Mouse (Mus musculus): ENCODE data around the gene Acer1. TPM values are rescaled to one million over a fixed set of nuclear protein-coding genes. Genes with fewer than 3 reads are reported as not detected.

The Acer1 gene
- polyA plus RNA-seq, 1 experiment from 2014 or later = not detected

GRCm38 (mm10) chr17:56986105-56986805 is 4.3 kb upstream of the Acer1 start:
- Histone ChIP-seq H3K27me3 (no peaks in the 10 kb centered on the region), H3K4me2 (no peak overlapping the region), H3K4me3 (no peak overlapping the region), H3K36me3 (no peaks in the 10 kb centered on the region), H3K9ac (no peak overlapping the region), H3K27ac (replicated peaks) (no peak overlapping the region), H3K9me3 (no peaks in the 10 kb centered on the region), H3K4me1 (replicated peaks) (peaks cover 9% of the 10 kb centered on the region)
- WGBS = 92% methylated on average over 3 of the region's 3 CpGs
- no peak for ATAC-seq (ENCODE audit: low FRiP score, low read depth)

DNA sequence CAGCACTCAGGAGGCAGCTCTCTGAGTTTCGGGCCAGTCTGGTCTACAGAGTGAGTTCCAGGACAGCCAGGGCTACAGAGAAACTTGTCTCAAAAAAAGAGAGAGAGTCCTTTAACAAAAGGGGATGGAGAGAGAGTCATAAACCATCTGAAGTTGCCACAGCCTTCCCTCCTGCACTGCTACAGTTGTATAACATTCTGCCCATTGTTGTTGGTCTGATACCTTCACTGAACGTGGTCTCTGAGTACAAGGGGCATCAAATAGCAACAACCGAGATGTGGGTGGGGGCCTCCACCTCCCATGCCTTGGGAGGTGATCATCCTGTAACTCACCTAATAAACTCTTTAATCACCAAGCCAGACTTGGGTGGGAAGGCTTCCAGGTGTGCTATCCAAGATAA is 3.7 kb upstream of the Acer1 start:
- WGBS = 82% methylated on average over 3 of the region's 3 CpGs

GRCm38 (mm10) chr17:56984886-56985285 is 3.0 kb upstream of the Acer1 start:
- 91% methylated on average over 9 of the region's 9 CpGs for WGBS

More for the DNA sequence above, 3.7 kb upstream of the Acer1 start:
- no peaks in the 10 kb centered on the region for H3K36me3 ChIP-seq
- H3K9ac ChIP-seq = no peak overlapping the region
- H3K4me3 ChIP-seq = no peak overlapping the region
- ATAC-seq (ENCODE audit: low FRiP score, low read depth) = no peak
- no peak overlapping the region for H3K4me2 ChIP-seq
- 0 out of 2 replicates have a peak, but pooled peaks cover 4% of the 10 kb centered on the region for H3K4me1 ChIP-seq (replicated peaks)
- H3K9me3 ChIP-seq = no peaks in the 10 kb centered on the region
- H3K27ac ChIP-seq (replicated peaks) = no peak overlapping the region
- H3K27me3 ChIP-seq = no peaks in the 10 kb centered on the region

GRCm38 (mm10) chr17:56981049-56981448 is 877 bp downstream of the Acer1 start:
- Histone ChIP-seq H3K4me2 (no peak overlapping the region), H3K9me3 (no peaks in the 10 kb centered on the region), H3K27me3 (no peaks in the 10 kb centered on the region), H3K9ac (no peak overlapping the region), H3K4me3 (no peak overlapping the region), H3K36me3 (no peaks in the 10 kb centered on the region), H3K27ac (replicated peaks) (no peak overlapping the region), H3K4me1 (replicated peaks) (no peaks in the 10 kb centered on the region)
- ATAC-seq (ENCODE audit: low FRiP score, low read depth) = no peak
- WGBS = 85% methylated on average over 7 of the region's 7 CpGs

More at GRCm38 (mm10) chr17:56984886-56985285, 3.0 kb upstream of the Acer1 start:
- no peak overlapping the region for H3K9ac ChIP-seq
- H3K27ac ChIP-seq (replicated peaks) = no peak overlapping the region
- H3K4me2 ChIP-seq = no peak overlapping the region
- H3K27me3 ChIP-seq = no peaks in the 10 kb centered on the region
- H3K4me1 ChIP-seq (replicated peaks) = 0 out of 2 replicates have a peak, but pooled peaks cover 4% of the 10 kb centered on the region
- no peaks in the 10 kb centered on the region for H3K9me3 ChIP-seq
- H3K4me3 ChIP-seq = no peak overlapping the region
- no peak for ATAC-seq (ENCODE audit: low FRiP score, low read depth)
- no peaks in the 10 kb centered on the region for H3K36me3 ChIP-seq

GRCm38 (mm10) chr17:56979524-56979923 is 2.4 kb downstream of the Acer1 start:
- Histone ChIP-seq H3K27ac (replicated peaks) (no peak overlapping the region), H3K4me1 (replicated peaks) (no peaks in the 10 kb centered on the region), H3K9ac (no peak overlapping the region), H3K4me3 (no peak overlapping the region), H3K9me3 (no peaks in the 10 kb centered on the region), H3K4me2 (no peak overlapping the region), H3K36me3 (no peaks in the 10 kb centered on the region), H3K27me3 (no peaks in the 10 kb centered on the region)
- ATAC-seq (ENCODE audit: low FRiP score, low read depth) = no peak
- WGBS = 37% methylated on average over 7 of the region's 8 CpGs

DNA sequence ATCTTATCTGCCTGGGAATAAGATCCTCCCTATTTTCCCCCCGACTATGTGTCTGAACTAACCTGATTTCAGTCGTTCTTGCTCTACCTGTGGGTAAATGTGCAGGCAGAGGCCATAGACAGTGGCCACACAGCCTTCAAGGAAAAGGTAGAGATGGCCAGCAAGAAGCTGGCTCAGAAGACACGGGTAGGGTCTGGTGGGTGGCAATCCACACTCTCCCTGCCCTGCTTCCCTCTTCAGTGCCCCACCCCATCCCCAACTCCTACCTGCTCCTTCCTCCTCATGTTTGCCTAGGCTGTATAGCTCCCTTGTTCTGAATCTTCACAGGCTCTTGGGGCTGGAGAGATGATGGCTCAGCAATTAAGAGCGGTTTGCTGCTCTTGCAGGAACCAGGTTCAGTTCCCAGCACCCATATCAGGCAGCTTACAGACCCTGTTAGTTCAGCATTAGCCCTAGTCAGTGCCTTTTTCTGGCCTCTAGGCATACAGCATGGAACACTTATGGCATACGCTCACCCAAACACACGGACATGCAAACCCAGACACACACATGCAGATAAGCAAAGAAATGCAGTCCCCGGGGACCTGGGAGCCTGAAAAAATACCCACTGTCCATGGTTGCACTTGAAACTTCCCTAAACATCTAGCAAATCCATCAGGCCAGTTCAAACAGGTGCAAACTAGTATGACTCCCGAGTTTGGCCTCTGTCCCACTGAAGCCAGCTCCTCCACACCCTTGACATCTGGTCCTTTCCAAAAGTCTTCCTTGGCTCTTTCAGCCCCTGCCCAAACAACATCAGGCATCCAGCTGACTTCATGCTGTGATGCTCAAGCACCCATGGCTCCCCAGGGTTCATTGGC is 5.2 kb downstream of the Acer1 start:
- no peaks in the 10 kb centered on the region for H3K4me1 ChIP-seq (replicated peaks)
- H3K27me3 ChIP-seq = no peaks in the 10 kb centered on the region
- no peak overlapping the region for H3K27ac ChIP-seq (replicated peaks)
- no peak overlapping the region for H3K4me2 ChIP-seq
- no peak overlapping the region for H3K4me3 ChIP-seq
- no peaks in the 10 kb centered on the region for H3K36me3 ChIP-seq
- 84% methylated on average over 8 of the region's 8 CpGs for WGBS
- no peak overlapping the region for H3K9ac ChIP-seq
- H3K9me3 ChIP-seq = no peaks in the 10 kb centered on the region
- ATAC-seq (ENCODE audit: low FRiP score, low read depth) = no peak

GRCm38 (mm10) chr17:56975391-56975790 is 6.5 kb downstream of the Acer1 start:
- Histone ChIP-seq H3K9ac (no peak overlapping the region), H3K9me3 (no peaks in the 10 kb centered on the region), H3K4me1 (replicated peaks) (no peaks in the 10 kb centered on the region), H3K36me3 (no peaks in the 10 kb centered on the region), H3K4me2 (no peak overlapping the region), H3K4me3 (no peak overlapping the region), H3K27ac (replicated peaks) (no peak overlapping the region), H3K27me3 (no peaks in the 10 kb centered on the region)
- no peak for ATAC-seq (ENCODE audit: low FRiP score, low read depth)
- WGBS = 76% methylated on average over 3 of the region's 3 CpGs

DNA sequence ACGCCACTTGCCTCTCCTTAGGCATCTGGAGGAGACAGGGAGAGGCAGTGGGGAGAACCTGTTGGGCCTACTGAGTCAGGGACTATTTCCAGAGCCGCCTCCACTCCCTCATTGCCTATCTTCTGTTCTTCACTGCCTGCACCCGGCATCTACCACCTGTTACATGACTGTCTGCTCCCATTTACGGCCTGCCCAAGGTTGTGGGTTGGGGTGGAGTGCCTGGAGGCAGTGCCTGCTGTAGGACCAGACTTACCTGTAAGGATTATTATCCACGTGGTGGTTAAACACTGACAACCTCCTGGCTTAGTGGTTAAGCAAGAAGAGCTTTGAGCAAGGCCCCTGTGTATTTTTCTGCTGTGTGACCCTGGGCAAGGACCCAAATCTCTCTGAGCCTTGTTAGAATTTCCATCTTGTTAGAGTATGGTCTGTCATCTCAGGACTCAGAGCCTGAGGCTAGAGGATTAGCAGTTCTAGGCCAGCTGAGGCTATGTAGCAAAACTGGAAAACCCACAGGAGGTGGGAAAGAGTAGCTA is 7.2 kb downstream of the Acer1 start:
- H3K9ac ChIP-seq = no peak overlapping the region
- no peaks in the 10 kb centered on the region for H3K27me3 ChIP-seq
- no peak overlapping the region for H3K4me2 ChIP-seq
- no peak overlapping the region for H3K4me3 ChIP-seq
- no peak overlapping the region for H3K27ac ChIP-seq (replicated peaks)
- WGBS = 81% methylated on average over 5 of the region's 5 CpGs
- no peak for ATAC-seq (ENCODE audit: low FRiP score, low read depth)
- no peaks in the 10 kb centered on the region for H3K36me3 ChIP-seq
- H3K9me3 ChIP-seq = no peaks in the 10 kb centered on the region
- no peaks in the 10 kb centered on the region for H3K4me1 ChIP-seq (replicated peaks)

- no peak for ATAC-seq (ENCODE audit: low FRiP score, low read depth)
- Histone ChIP-seq H3K9ac (no peak overlapping the region), H3K36me3 (no peaks in the 10 kb centered on the region), H3K9me3 (no peaks in the 10 kb centered on the region), H3K4me1 (replicated peaks) (no peaks in the 10 kb centered on the region), H3K4me2 (no peak overlapping the region), H3K27ac (replicated peaks) (no peak overlapping the region), H3K4me3 (no peak overlapping the region), H3K27me3 (no peaks in the 10 kb centered on the region)
- 66% methylated on average over 13 of the region's 14 CpGs for WGBS
Observed at GRCm38 (mm10) chr17:56973956-56974707, 7.8 kb downstream of the Acer1 start.

DNA sequence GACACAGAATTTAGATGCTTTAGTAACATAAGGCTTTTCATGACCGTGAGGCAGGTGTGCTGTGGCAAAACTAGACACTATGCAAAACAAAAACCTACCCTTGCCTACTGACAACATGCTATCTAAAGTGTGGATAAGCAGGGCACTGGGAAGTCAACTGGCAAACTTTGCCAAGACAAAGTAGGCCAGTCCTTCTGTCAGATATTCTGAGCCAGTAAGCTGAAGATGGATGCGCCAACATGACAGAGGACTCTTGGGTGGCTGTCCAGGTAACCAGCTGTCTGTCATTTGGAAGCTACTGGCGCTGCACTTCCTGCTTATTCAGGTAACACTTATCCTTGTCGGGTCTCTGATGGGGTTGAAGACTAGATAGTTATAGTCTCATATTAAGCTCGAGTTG is 11.8 kb downstream of the Acer1 start:
- ATAC-seq (ENCODE audit: low FRiP score, low read depth) = no peak
- Histone ChIP-seq H3K27me3 (no peaks in the 10 kb centered on the region), H3K27ac (replicated peaks) (no peak overlapping the region), H3K36me3 (no peaks in the 10 kb centered on the region), H3K4me1 (replicated peaks) (no peaks in the 10 kb centered on the region), H3K4me2 (no peak overlapping the region), H3K4me3 (no peak overlapping the region), H3K9ac (no peak overlapping the region), H3K9me3 (no peaks in the 10 kb centered on the region)
- 71% methylated on average over 5 of the region's 5 CpGs for WGBS

- no peak overlapping the region for H3K27ac ChIP-seq (replicated peaks)
- no peak overlapping the region for H3K9ac ChIP-seq
- WGBS = 76% methylated on average over 3 of the region's 3 CpGs
- H3K4me3 ChIP-seq = no peak overlapping the region
- H3K36me3 ChIP-seq = no peaks in the 10 kb centered on the region
- ATAC-seq (ENCODE audit: low FRiP score, low read depth) = no peak
- no peaks in the 10 kb centered on the region for H3K9me3 ChIP-seq
- H3K4me2 ChIP-seq = no peak overlapping the region
- H3K4me1 ChIP-seq (replicated peaks) = no peaks in the 10 kb centered on the region
- H3K27me3 ChIP-seq = no peaks in the 10 kb centered on the region
Observed at GRCm38 (mm10) chr17:56969321-56969720, 12.6 kb downstream of the Acer1 start.

DNA sequence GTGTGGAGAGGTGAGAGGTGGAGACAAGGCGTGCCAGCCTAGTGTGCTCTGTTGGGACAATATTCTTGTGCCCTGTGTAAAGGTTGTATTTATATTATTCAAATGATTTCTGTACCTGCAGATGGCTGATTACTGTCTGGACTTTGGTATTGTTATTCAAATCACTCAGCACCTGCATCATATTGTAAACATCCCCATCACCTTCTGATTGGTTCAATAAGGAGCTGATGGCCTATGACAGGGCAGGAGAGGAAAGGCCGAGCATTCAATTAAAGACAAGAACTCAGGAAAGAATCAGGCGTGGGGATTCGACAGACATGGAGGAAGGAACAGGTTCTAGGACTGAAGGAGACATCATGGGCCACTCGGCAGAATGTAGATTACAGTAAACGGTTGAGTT is 18.3 kb downstream of the Acer1 start:
- H3K4me3 ChIP-seq = no peak overlapping the region
- H3K27me3 ChIP-seq = no peaks in the 10 kb centered on the region
- no peak overlapping the region for H3K27ac ChIP-seq (replicated peaks)
- no peaks in the 10 kb centered on the region for H3K4me1 ChIP-seq (replicated peaks)
- H3K9me3 ChIP-seq = no peaks in the 10 kb centered on the region
- ATAC-seq (ENCODE audit: low FRiP score, low read depth) = no peak
- 82% methylated on average over 6 of the region's 6 CpGs for WGBS
- H3K36me3 ChIP-seq = no peaks in the 10 kb centered on the region
- no peak overlapping the region for H3K4me2 ChIP-seq
- H3K9ac ChIP-seq = no peak overlapping the region
